Mouse (Mus musculus) heart, embryonic 16.5 days (tissue): ENCODE results near the gene Sept8. TPM values are rescaled to one million over a fixed set of nuclear protein-coding genes. Genes with fewer than 3 reads are reported as not detected.

Experiments used
- polyA plus RNA-seq: library from polyadenylated mRNA; unstranded; fragments of >200 nt; fragmentation: Nextera tagmentation; extraction: Ambion mirVana; gene quantifications from 2 replicates; pipeline ENCODE4 v1.2.1, GENCODE M21; 2015

Sept8 gene
- polyA plus RNA-seq, 1 experiment from 2014 or later: 22.9 TPM

Other genes with a start within 250 kb of the Sept8 start
- 66.6 and 72.8 TPM in 2 replicates for gene Hspa4, start 218.8 kb upstream of the Sept8 start, polyA plus RNA-seq
- 12.8 and 16.7 TPM in 2 replicates for gene Zcchc10, start 194.6 kb upstream of the Sept8 start, polyA plus RNA-seq
- gene Aff4, start 168.4 kb upstream of the Sept8 start, polyA plus RNA-seq: 23.0 and 31.7 TPM in 2 replicates
- gene Leap2, start 96.1 kb upstream of the Sept8 start, polyA plus RNA-seq: 0.39 TPM in 1 of 2 replicates, not detected in the other
- gene Uqcrq, start 88.4 kb upstream of the Sept8 start, polyA plus RNA-seq: 1,391 and 1,425 TPM in 2 replicates
- gene Gdf9, start 88.2 kb upstream of the Sept8 start, polyA plus RNA-seq: 1.2 and 1.6 TPM in 2 replicates
- 0.06 and 0.09 TPM in 2 replicates for gene Gm10447, start 62.1 kb upstream of the Sept8 start, polyA plus RNA-seq
- gene Shroom1, start 62.1 kb upstream of the Sept8 start, polyA plus RNA-seq: 1.3 and 1.8 TPM in 2 replicates
- not detected in 2 replicates for gene Gm9837, start 48.8 kb upstream of the Sept8 start, polyA plus RNA-seq
- gene Gm9945, start 39.1 kb upstream of the Sept8 start, polyA plus RNA-seq: not detected in 2 replicates
- 0.17 and 0.18 TPM in 2 replicates for gene Sowaha, start 39.0 kb upstream of the Sept8 start, polyA plus RNA-seq
- gene Kif3a, start 48.1 kb downstream of the Sept8 start, polyA plus RNA-seq: 38.3 and 38.9 TPM in 2 replicates
- 0.51 and 1.1 TPM in 2 replicates for gene Il4, start 99.4 kb downstream of the Sept8 start, polyA plus RNA-seq
- gene Il13, start 115.4 kb downstream of the Sept8 start, polyA plus RNA-seq: 0.24 TPM in 1 of 2 replicates, not detected in the other
- gene Rad50, start 188.1 kb downstream of the Sept8 start, polyA plus RNA-seq: 19.9 and 23.9 TPM in 2 replicates
- not detected in 2 replicates for gene Il5, start 201.5 kb downstream of the Sept8 start, polyA plus RNA-seq